Mouse (Mus musculus) Patski (cell line): Measurements from ENCODE around the gene Sytl1. TPM values are rescaled to one million over a fixed set of nuclear protein-coding genes. Genes with fewer than 3 reads are reported as not detected.

Source experiments
- ATAC-seq: fragments of 100-300 bp; one replicate; pipeline ENCODE4 v1.8.0; 2021
- CTCF ChIA-PET: fragments of 350-600 bp; sonication (Branson Sonifier 250); formaldehyde crosslinking; loops from one replicate; lab custom pipeline; 2022; ENCODE audit warnings: inconsistent platforms; lab: Charles Lee
- POLR2A ChIA-PET: fragments of 350-600 bp; sonication (Branson Sonifier 250); formaldehyde crosslinking; loops from one replicate; lab custom pipeline; 2022; ENCODE audit warnings: antibody characterized with exemption, inconsistent platforms; lab: Charles Lee
- DNase-seq: peaks from one replicate; pipeline ENCODE4 v3.0.0-alpha.2; 2011; ENCODE audit warnings: low read depth, low spot score
- H3K27me3 ChIP-seq: fragments of 371-371 bp; one replicate; pipeline ENCODE4 v1.5.1; 2021
- CTCF ChIP-seq: fragments of 100-300 bp; IDR thresholded peaks from one replicate; pipeline ENCODE4 v1.5.1; 2021
- in situ Hi-C: fragments of 300-500 bp; cut with MboI; formaldehyde crosslinking; loops from 3 replicates; pipeline ENCODE4 v1.11.1; 2018; ENCODE audit warnings: low pct_unique_long_range_greater_than_20kb, mixed read lengths
- polyA plus RNA-seq: library from polyadenylated mRNA; unstranded; gene quantifications from one replicate; pipeline ENCODE4 v1.2.3, GENCODE M21; 2021

Sytl1 gene
- polyA plus RNA-seq, 1 experiment from 2014 or later = 0.15 TPM

DNA sequence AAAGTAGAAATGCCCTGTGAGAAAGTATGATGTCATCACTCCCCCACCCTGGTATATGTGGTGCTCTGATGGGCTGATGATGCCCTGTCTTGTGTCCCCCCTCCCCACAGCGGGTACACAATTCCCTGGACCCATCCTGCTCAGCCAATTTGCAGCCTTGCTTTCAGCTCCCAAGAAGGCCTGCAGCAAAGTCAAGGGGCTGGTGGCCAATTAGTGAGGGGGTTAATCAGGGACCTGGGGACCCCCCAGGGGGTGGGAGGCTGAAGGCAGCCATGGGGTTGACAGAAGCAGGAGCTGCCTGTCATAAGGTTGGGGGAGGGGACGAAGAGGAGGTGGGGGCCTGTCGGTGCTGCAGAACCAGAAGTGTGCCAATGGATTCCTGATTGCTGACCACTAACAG, 59.3 kb downstream of the Sytl1 start:
- H3K27me3 ChIP-seq = no peaks in the 10 kb centered on the region
- ATAC-seq = no peak
- ChIA-PET CTCF (no interaction called here), POLR2A (no interaction called here)
- no peak for TF ChIP-seq CTCF
- in situ Hi-C loops = no loop called here
- no peak for DNase-seq

Other genes starting within 250 kb of the Sytl1 start
- 36.1 TPM for gene Wasf2, start 132.6 kb downstream of the Sytl1 start, polyA plus RNA-seq
- 0.51 TPM for gene Cd164l2, start 51.0 kb downstream of the Sytl1 start, polyA plus RNA-seq
- gene Gpr3, start 50.6 kb downstream of the Sytl1 start, polyA plus RNA-seq = 0.63 TPM
- 3.3 TPM for gene Map3k6, start 22.3 kb downstream of the Sytl1 start, polyA plus RNA-seq
- gene Tmem222, start 14.7 kb upstream of the Sytl1 start, polyA plus RNA-seq = 31.7 TPM
- 33.8 TPM for gene Wdtc1, start 90.4 kb upstream of the Sytl1 start, polyA plus RNA-seq
- 25.2 TPM for gene Slc9a1, start 106.6 kb upstream of the Sytl1 start, polyA plus RNA-seq
- 5.5 TPM for gene Tent5b, start 217.0 kb upstream of the Sytl1 start, polyA plus RNA-seq
- gene Trnp1, start 235.4 kb upstream of the Sytl1 start, polyA plus RNA-seq = 0.23 TPM